Mouse (Mus musculus) adrenal gland, postnatal 25 days (tissue): Measurements from ENCODE around the gene Fut7. TPM values are rescaled to one million over a fixed set of nuclear protein-coding genes. Genes with fewer than 3 reads are reported as not detected.
"Not testable (repeated sequence)": the region's sequence is repeated elsewhere in the genome, so short reads cannot be mapped to it uniquely, and the experiment has no call there.

Source experiments
- DNase-seq: peaks from one replicate; pipeline ENCODE4 v3.0.0; 2021; ENCODE audit warnings: mixed read lengths
- long read RNA-seq: library from polyadenylated mRNA; stranded (forward); transcript quantifications from one replicate; pipeline ENCODE4 v2.0.0, GENCODE M21; 2021
- total RNA-seq: library from RNA; stranded (reverse); gene quantifications from 2 replicates; pipeline ENCODE4 v1.2.3, GENCODE M21; 2021

The Fut7 gene
- total RNA-seq, result not detected in 2 replicates
- long read RNA-seq, result 0 reads

DNA sequence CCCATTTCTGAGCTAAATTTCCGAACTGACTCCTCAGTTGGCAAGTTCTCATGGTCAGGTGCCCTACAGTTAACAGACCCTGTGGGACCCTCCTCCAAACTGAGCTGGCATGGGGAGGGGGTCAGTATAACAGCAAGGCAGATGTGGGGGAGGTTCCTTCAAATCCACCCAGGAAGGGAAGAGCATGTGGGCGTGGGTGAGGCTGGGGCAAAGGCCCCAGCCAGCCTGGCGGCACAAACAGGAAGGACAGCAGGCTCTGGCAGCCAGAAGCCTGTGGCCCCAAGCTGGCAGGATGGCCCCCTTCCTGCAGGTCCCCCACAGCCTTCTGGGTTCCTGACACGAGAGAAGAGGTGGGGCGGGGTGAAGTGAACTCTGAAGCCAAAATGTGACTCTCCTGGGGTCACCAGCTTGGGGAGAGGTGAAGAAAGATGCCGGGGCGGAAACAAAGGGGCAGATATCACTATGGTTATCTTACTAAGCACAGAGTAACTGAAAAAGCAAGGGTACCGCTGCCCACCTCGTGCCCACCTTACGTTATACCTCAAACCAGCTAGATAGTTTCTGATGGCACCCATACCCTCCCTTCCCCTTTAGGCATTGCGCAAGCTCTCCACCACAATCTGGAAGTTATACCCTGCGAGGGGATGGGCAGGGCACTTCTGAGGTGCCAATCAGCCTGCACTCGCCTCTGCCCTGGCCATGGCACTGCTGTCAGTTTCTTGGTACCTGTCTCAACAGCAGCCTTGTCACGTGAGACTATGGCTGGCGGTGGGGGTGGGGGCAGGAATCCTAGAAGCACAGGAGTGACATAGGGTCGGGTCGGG is at the start of gene Fut7:
Fut7 (plus strand) TSS at position 681 of the 824 bp plus-strand sequence.
- no peak for DNase-seq

DNA sequence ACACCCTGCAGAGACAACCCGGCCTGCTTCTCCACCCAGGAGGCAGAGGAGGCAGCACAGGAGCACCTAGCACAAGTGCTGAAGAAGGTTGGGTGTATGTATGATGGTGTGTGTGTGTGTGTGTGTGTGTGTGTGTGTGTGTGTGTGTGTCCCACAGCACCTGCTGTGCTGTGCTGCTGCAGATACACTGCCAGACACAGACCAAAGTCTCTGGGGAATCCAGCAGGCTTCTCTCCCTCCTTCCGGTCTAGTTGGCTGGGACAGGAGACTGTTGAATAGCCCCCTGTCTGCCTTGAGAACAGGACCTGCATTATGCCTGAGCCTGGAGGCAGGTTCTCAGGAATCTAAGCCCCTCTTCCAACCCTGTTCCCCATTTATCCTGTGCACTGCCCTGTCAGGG is 49.6 kb upstream of the Fut7 start:
- DNase-seq, result no peak

DNA sequence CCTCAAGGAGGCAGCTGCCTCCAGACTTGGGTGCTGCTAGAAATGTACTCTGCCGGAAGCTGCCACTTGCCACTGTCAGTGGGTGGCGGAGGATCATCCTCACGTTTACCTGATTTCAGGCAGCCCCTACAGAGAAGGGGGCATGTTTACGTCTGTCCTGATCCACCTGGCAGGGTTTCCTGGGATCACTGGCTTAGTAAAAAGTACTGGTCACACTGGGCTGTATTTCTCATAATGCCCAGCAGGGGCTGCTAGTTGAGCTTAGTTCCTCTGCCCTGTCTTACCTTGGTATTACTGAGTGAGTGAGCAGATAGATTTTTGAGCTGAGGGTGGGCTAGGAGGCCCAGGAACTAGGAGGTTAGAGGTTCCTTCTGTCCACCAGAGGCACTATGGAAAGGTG is 46.5 kb upstream of the Fut7 start:
- DNase-seq, result peak; percentile 57

DNA sequence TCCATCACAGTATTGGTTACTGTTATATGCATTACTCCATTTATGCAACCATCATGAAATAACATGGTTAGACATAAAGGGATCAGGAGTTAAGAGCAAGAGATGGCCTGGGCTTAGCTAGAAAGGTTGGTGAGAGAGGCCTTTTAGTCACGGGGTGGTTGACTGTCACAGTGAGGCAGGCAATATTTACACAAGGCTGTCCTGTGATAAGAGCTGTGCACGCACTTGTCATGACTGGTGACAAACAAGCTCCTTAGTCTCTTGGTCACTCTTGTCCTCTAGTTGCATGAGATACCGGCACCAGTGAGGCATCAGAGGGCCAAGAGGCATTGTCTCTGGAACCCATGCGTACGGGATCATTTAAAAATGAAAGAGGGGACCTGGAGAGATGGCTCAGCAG is 38.6 kb upstream of the Fut7 start:
- no peak for DNase-seq

DNA sequence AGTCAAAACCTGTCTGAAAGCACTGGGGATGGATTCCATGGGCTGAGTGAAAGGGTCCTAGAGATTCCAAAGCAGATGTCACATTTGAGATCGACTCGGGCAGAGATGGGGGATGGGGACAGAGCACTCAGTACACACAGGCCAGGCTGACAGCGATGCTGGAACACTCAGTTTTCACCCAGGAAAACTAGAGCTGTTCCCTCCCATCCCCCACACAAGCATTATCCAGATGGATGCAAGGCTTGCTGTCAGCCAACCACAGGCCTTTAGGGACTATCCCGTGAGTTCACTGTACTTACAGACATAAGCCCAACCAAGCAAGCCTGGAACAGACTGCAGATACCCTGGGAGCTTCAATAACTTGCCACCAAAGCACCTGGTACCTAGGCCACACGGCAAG is 31.8 kb upstream of the Fut7 start:
- no peak for DNase-seq

DNA sequence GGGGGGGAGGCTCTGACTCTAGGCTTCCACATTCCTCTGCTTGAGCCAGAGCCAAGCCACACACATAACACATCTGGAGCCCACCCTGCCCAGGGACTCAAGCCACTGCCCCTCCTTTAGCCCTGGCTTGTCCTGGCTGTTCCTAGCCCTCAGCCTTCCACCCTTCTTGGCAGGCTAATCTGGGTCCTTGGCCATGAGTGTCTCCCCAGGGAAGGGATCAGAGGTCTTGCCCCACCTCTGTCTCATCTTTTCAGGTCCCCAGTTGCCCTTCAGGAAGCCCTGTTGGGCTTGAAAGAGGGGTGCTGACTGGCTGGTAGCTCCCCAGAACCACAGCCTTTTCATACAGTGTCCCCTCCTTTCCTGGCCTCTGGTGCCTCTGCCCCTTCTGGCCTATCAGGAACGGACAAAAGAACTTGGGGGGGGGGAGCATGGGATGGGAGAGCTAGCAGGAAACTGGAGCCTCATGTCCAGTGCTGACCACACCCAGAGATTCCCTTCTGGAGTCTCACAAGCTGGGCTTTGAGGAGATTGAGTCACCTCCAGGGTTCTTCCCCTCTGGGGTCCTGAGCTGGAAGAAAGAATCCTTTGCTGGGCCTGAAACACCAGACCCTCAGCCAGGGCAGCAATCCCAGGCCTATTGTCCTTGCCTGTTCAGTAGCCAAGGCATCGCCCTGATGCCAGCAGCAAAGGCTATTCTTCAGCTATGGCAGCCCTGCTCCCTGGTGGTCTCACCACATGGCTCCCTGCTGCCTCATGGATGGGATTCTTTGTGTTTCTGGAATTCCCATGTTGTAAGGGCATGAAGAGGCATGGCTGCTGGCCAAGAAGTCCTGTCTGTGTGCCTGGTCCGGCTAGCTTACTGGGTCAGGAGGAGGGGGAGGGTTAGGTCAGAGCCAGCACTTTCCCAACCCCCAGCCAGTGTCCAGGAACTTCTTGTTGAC is 28.5 kb upstream of the Fut7 start:
- DNase-seq, result no peak

DNA sequence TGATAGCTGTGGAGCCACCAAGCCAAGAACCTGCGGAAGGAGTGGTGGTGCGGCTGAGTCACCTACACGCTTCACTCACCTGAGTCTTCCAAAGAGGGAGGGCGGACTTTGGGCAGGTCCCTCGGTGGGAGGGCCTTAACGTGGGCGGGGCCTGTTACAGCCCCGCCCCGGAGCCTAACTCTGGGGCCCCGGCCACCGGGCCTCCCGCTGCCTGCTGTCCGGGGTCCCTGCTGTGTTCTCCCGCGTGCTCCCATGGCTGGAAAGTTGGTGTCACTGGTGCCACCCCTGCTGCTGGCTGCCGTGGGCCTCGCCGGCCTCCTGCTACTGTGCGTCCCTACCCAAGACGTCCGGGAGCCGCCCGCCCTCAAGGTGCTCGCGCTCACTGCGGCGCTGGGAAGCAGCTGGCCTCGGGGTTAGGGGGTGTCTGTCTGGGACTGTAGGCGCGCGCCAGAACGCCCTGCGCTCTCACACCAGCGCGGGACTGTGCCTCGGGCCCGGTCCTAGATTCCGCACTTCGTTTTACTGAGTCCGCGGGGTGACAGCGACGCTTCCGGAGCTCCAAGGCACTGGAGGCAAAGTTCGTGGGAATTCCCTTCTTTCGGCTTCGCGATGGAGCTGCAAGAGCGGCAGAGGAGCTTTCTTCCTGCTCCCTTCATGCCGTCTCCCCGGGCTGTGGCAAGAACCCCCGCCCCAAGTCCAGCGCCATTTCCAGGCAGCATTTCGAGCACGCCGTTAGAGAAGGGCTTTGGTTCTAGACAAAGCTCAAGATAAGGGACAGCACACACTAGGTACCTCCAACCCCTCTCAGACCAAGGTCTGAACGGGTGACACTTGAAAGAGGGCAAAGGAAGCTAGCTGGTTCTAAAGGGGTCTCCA is 27.1 kb upstream of the Fut7 start, which contains the start of gene Entpd2:
Entpd2 (plus strand) TSS at position 154 of the 876 bp plus-strand sequence.
- DNase-seq, result peak; percentile 27

DNA sequence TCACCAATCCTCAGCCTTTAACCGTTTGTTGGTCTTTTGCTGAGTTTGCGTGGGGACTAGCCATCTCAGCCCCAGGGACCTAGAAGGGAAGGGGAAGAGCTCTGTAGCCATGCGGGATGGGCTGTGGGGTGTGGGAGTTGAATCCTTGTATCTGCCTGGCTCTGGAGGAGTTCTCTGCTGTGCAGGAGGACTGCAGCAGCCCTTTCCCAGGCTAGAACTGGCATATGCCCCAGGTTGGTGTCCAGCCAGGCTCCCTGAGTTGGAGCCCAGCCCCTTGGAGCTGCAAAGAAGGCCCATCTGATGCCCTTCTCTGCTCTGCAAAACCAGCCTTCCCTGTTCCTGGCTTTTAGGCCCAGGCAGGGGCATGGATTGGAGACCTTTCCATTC is 26.5 kb upstream of the Fut7 start:
- peak; percentile 17 for DNase-seq

DNA sequence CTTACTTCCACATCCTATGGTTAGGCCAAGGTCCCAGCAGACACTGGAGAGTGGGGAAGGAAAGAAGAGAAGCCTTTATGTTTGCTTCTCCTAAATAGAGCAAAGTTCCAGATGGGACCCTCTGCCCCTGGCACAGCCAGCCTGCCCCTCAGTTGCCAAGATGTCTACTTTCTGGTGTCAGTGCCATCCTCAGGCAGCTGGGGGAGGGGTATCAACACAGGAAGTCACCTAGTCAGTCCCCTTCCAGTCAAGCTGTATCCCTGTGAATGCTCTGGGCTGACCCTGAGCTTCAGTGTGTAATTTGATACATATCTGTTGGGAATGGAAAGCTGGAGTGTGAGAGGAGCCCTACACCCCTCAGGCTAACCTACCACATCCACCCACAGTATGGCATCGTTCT is 26.1 kb upstream of the Fut7 start:
- no peak for DNase-seq

DNA sequence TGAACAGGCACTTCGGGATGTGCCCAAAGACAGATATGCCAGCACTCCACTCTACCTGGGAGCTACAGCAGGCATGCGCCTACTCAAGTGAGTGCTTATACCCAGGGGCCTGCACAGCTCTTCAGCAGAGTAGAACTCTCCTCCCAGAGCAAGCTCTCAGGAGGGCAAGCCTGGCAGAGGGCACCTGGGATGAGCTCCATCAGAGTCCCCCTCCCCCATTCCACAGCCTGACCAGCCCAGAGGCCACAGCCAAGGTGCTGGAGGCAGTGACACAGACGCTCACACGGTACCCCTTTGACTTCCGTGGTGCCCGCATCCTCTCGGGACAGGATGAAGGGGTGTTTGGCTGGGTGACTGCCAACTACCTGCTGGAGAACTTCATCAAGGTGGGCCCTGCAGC is 25.0 kb upstream of the Fut7 start:
- DNase-seq, result no peak

DNA sequence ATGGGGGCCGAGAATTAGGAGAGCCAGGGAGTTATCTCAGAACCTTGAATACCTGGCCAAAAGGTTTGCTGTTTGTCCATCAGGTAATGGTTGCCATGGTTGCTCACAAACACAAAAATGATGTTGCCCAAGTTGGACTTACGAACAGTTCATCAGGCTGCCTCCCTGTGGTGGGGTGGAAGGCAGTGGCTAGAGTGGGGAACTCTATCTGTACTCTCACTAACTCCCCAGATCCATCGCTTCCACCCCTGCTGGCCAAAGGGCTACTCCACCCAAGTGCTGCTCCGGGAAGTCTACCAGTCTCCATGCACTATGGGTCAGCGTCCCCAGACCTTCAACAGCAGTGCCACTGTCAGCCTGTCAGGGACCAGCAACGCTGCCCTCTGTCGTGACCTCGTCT is 24.0 kb upstream of the Fut7 start, which contains the start of gene Npdc1:
Npdc1 (plus strand) TSS at position 301 of the 400 bp plus-strand sequence.
- no peak for DNase-seq

DNA sequence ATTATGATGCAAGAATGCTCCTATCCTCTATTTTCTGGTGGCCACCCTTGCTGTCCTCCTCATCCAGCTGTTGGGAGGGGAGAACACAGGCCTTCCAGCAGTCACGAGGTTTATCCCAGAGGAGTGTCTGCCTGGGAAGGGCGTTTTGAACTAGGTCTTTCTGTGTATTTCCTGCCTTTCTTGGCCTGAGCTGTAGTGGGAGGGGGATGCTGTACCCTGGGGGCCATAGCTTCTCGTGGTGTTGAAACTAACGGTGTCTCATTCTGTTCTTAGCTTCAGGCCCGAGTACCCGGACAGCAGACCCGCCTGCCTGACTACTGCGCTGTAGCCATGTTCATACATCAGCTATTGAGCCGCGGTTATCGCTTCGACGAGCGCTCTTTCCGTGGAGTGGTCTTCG is 22.8 kb upstream of the Fut7 start:
- DNase-seq, result no peak

DNA sequence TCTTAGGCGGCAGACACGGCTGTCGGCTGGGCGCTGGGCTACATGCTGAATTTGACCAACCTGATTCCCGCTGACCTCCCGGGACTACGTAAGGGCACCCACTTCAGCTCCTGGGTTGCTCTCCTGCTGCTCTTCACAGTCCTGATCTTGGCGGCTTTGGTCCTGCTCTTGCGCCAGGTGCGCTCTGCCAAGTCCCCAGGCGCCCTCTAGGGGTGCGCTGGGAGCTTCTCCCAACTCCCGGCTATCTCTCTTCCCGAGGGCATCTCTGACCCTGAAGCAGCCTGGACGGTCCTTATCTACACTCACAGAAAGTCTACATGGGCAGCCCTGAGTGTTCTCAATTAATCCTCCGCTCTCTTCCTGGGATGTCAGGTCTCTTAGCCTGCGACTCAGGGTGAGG is 22.3 kb upstream of the Fut7 start:
- peak; percentile 76 for DNase-seq

DNA sequence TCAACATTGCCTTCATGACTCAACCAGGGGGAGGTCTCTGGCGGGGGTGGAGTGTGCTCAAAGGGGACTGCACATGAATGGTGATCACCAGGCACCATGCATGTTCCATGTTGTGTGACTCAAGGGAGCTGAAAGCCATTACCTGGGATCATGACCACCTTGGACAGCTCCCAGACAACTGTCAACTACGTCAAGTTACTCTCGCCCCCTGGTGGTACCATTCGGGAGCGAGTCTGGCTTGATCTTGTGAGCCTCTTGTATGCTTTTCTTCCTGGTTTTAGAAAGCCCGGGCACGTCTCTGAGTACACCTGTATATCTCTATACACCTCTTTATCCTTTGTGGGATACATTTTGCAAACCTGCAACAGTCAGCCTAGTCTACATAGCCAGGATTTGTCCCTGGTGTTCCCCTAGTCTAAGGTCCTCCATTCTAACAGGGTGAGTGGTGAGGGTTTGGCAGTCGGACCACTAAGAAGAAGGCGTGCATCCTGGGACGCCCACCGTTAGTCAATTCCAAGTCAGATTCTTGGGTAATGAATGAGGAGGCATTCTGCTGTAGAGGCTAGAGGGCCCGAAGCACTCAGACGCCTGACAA is 20.6 kb upstream of the Fut7 start:
- DNase-seq, result peak; percentile 68

DNA sequence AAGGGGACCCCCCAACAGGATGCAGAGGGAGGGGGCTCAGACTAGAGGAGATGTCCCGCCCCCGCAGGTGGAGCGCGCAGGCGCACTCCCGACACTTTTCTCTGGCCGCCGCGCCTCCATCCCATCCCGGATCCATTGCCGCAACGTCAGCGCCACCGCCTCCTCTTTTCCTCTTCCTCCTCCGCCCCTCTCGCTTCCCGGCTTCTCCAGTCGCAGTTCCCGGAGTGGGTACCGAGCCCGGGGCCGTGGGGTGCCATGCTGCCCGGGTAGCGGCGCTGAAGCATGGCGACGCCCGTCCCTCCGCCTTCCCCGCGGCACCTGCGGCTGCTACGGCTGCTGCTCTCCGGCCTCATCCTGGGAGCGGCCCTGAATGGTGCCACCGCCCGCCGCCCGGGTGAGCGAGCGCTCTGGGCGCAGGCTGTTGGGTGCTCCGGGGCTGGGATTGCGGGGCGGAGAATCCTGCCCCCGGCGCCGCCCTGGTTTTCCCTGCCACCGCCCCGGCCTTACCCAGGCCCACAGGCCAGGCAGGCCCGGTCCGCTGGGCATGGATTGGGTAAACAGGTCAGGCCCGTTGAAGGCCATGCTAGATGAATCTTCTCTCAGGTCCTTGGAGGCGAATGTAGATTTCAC is 20.0 kb upstream of the Fut7 start:
- peak; percentile 78 for DNase-seq

DNA sequence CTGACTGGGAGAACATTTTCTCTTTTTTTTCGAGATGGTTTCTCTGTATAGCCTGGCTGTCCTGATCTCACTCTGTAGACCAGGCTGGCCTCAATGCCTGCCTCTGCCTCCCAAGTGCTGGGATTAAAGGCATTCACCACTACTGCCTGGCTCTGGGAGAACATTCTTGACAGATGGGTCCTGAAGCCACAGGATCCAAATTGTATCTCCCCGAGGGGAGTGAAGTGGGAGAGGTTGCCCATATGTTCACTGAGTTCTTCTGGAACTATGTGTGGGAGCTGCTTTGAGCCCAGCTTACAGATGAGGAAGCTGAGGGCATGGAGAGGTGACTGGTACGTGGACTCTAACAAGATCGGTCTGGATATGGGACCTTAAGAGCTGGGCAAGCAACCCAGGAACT is 19.1 kb upstream of the Fut7 start:
- DNase-seq, result no peak

DNA sequence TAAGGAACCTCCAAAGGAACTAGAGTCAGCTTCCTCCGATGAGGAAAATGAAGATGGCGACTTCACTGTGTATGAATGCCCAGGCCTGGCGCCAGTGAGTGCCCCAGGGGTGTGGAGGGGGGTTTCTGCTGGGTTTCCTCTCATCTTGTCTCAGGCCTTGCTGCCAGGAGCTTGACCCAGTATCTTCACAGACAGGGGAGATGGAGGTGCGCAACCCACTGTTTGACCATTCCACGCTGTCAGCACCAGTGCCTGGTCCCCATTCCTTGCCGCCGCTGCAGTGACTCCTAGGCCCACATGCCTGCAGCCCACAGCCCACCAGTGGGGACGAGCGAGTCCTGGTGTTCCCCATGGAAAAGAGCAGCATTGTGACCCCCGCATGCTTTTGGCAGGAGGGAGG is 14.2 kb upstream of the Fut7 start:
- no peak for DNase-seq

DNA sequence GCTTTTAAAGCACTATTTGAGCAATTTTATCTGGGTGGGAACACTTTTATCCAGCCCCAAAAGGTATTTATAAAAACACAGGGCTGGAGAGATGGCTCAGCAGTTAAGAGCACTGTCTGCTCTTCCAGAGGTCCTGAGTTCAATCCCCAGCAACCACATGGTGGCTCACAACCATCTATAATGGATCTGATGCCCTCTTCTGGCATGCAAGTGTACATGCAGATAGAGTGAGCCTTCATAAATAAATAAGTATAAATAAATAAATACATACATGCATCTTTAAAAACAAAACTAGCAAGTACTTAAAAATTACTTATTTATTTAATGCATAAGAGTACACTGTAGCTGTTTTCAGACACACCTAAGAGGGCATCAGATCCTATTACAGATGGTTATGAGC is 9.6 kb upstream of the Fut7 start:
- DNase-seq, result not testable (repeated sequence)

DNA sequence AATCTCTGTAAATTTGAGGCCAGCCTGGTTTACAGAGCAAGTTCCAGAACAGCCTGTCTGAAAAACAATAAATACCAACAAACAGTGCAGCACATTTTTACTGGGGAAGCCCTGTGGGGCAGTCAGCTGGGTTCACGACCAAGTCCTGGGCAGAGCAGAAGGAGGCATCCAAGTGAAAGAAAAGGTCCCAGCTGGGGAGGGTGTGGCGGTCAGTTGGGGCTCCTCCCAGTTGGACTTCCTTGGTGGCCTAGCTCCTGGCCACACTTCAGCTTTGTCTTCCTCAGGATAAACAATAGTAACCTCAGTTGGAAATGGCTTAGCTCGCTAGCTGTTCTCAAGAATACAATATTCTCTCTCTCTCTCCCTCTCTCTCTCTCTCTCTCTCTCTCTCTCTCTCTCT is 5.6 kb upstream of the Fut7 start:
- DNase-seq, result no peak

DNA sequence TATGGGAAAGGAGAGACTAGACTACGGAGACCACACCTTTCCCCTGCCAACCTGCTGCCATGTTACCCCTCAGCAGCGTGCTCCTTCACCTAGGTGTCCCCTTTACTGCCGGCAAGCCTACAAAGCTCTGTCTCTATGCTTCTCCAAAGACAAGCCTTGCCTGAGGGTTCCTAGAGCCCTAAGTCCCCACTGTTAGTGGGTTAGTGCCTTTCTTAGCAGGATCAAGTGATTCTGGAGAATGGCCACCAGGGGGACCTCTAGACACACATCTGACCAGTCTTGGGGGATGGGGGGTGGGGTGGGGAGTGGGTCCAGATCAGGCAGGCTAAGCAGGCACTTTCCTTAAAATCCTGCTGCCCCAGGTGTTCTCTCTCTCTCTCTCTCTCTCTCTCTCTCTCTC is 1.2 kb upstream of the Fut7 start:
- peak; percentile 45 for DNase-seq

DNA sequence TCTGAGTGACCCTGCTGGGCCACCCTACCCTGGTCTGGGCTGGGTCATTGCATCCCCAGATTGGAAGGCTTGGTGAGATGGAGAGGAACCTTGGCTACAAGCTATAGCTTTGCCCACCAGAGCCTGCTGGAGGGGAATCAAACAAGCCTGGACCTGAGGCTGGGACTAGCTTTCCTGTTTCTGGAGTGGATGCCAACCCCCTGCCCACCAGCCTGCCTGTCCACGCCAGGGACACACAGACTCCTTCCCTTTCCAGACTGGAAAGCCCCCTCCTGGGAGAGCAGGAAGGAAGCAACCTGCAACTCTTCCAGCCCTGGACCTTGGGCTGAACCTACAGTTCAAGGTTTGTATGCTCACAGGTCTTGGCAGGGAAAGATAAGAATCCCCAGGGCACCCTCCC is 559 bp downstream of the Fut7 start:
- DNase-seq, result no peak
